Mouse (Mus musculus) G1E (cell line): Measurements from ENCODE around the gene Olfr533.

ENCODE experiments used
- CTCF ChIP-seq: IDR thresholded peaks from 2 replicates; pipeline ENCODE4 v1.5.1; 2012; ENCODE audit warnings: low read depth, low read length, inconsistent platforms, mixed read lengths
- GATA1 ChIP-seq: IDR thresholded peaks from 2 replicates; pipeline ENCODE4 v1.6.1; 2012; ENCODE audit warnings: borderline replicate concordance, low read length, inconsistent platforms, mixed read lengths
- TAL1 ChIP-seq: conservative IDR thresholded peaks from 2 replicates; pipeline ENCODE4 v1.6.1; 2012; ENCODE audit warnings: low read depth, low read length, inconsistent platforms, mixed read lengths

GRCm38 (mm10) chr7:140483916-140484315 lies 20.7 kb downstream of the Olfr533 start, which contains the start of gene Olfr535:
- TF ChIP-seq CTCF (no peak), TAL1 (no peak), GATA1 (no peak)
